Mouse (Mus musculus): ENCODE data around the gene Adk. TPM values are rescaled to one million over a fixed set of nuclear protein-coding genes. Genes with fewer than 3 reads are reported as not detected.

The Adk gene
- polyA plus RNA-seq, 2 experiments: 56.9 to 180 TPM

DNA sequence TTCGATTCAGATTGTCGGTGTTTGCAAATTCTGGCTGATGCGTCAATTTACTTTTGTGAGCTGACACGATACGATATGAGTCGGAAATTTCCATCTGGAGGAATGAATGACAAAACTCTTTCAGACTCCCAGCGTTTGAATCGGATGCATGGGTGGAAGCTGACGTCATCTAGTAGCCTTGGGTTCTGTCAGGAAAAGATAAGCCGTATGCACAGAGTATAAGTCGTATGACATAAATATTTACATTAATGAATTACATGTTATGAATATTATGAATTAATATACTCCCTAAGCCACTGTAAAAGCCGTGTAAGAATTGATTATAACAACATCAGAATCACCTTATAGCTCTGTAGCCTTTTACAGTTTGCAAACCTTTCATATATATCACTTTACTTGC lies 13.3 kb upstream of the Adk start:
- H3K27ac ChIP-seq: no peak overlapping the region; the same call in 1 of the 2 replicates
- no peak overlapping the region for H3K9ac ChIP-seq (replicated peaks)
- peaks cover 0 to 7% of the 10 kb centered on the region in 2 experiments; a peak in 1 of 4 replicates for H3K4me1 ChIP-seq (replicated peaks; ENCODE audit: control insufficient read depth in 2 of 2, insufficient read depth in 2 of 2, low read length in 1 of 2)
- WGBS (ENCODE audit: insufficient replicate concordance): 54% methylated on average over 12 of the region's 12 CpGs
- DNase-seq (ENCODE audit: low read depth in 3 of 3, low spot score in 3 of 3) (no peak), ATAC-seq (ENCODE audit: insufficient read depth) (peak; percentile 62; the same call in 1 of the 2 replicates)
- no peak overlapping the region for H3K4me3 ChIP-seq (ENCODE audit: insufficient read depth in 1 of 2, low read depth in 2 of 2, low read length in 2 of 2)
- no peaks in the 10 kb centered on the region for H3K9me3 ChIP-seq (ENCODE audit: control insufficient read depth, low read length)
- H3K27me3 ChIP-seq (ENCODE audit: control insufficient read depth, insufficient read depth, low read length): no peaks in the 10 kb centered on the region
- peaks cover 31% of the 10 kb centered on the region for H3K36me3 ChIP-seq (replicated peaks; ENCODE audit: control insufficient read depth, insufficient read depth, low read depth)
- no peak overlapping the region for H3K4me2 ChIP-seq (ENCODE audit: low read depth)
- TF ChIP-seq CTCF (IDR thresholded peaks at IDR 0.05; ENCODE audit: low read depth) (no peak), EP300 (IDR thresholded peaks at IDR 0.05; ENCODE audit: low read depth) (peak; percentile 20; the same call in 1 of the 2 replicates)

DNA sequence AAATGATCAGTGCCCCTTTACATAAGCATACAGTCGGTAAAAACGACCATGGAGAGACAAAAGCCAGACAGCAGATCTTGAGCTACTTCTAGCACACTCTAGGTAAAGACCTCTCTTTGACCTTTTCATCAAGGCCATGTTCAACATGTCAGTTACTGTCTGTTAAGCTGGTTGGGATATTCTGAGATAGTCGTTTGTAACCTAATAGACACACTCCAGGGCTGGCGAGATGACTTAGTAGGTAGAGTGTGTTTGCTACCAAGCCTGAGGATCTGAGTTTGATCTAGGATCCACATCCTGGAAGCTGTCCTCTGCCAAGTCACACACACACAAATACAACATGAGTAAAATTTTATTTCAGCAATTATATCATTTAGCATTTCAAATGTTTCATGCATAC lies 12.8 kb upstream of the Adk start:
- peaks cover 0 to 7% of the 10 kb centered on the region in 2 experiments; a peak in 1 of 4 replicates for H3K4me1 ChIP-seq (replicated peaks; ENCODE audit: control insufficient read depth in 2 of 2, insufficient read depth in 2 of 2, low read length in 1 of 2)
- peaks cover 27% of the 10 kb centered on the region for H3K36me3 ChIP-seq (replicated peaks; ENCODE audit: control insufficient read depth, insufficient read depth, low read depth)
- H3K9ac ChIP-seq (replicated peaks): no peak overlapping the region
- H3K4me3 ChIP-seq (ENCODE audit: insufficient read depth in 1 of 2, low read depth in 2 of 2, low read length in 2 of 2): no peak overlapping the region
- no peak for DNase-seq (ENCODE audit: low read depth in 3 of 3, low spot score in 3 of 3)
- no peak overlapping the region for H3K4me2 ChIP-seq (ENCODE audit: low read depth)
- WGBS (ENCODE audit: insufficient replicate concordance): 72% methylated on average over 4 of the region's 4 CpGs
- TF ChIP-seq EP300 (IDR thresholded peaks at IDR 0.05; ENCODE audit: low read depth): no peak
- TF ChIP-seq CTCF (IDR thresholded peaks at IDR 0.05; ENCODE audit: low read depth): no peak
- ATAC-seq (ENCODE audit: insufficient read depth): no peak
- no peaks in the 10 kb centered on the region for H3K27me3 ChIP-seq (ENCODE audit: control insufficient read depth, insufficient read depth, low read length)
- no peaks in the 10 kb centered on the region for H3K9me3 ChIP-seq (ENCODE audit: control insufficient read depth, low read length)
- H3K27ac ChIP-seq: no peak overlapping the region; the same call in 1 of the 2 replicates

DNA sequence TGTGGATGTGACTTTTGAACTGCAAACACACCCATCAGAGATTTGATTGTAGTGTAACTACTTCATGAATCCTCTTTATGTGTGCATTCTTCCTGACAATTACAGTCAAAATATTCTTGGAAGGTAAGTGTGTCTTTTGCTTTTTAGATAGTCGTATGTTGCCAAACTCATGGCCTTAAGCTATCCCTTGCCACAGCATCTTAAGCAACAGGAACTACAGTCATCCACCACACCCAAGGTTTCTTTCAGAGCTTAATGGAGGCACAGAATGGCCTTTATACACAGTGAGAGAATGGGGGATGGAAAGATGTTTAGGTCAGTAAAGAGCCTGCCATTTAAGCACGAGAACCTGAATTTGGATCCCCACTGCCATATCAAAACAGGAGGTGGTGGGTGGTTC lies 4.5 kb upstream of the Adk start:
- DNase-seq (ENCODE audit: low read depth in 3 of 3, low spot score in 3 of 3) (no peak), ATAC-seq (ENCODE audit: insufficient read depth) (no peak)
- Histone ChIP-seq H3K36me3 (replicated peaks; ENCODE audit: control insufficient read depth, insufficient read depth, low read depth) (no peaks in the 10 kb centered on the region), H3K27ac (no peak overlapping the region), H3K27me3 (ENCODE audit: control insufficient read depth, insufficient read depth, low read length) (no peaks in the 10 kb centered on the region), H3K9me3 (ENCODE audit: control insufficient read depth, low read length) (peaks cover 3% of the 10 kb centered on the region), H3K4me3 (ENCODE audit: insufficient read depth in 1 of 2, low read depth in 2 of 2, low read length in 2 of 2) (no peak overlapping the region), H3K4me1 (replicated peaks; ENCODE audit: control insufficient read depth in 2 of 2, insufficient read depth in 2 of 2, low read length in 1 of 2) (peaks cover 3 to 4% of the 10 kb centered on the region in 2 experiments; a peak in 3 of 4 replicates), H3K4me2 (ENCODE audit: low read depth) (no peak overlapping the region), H3K9ac (replicated peaks) (no peak overlapping the region)
- TF ChIP-seq CTCF (IDR thresholded peaks at IDR 0.05; ENCODE audit: low read depth): no peak
- TF ChIP-seq EP300 (IDR thresholded peaks at IDR 0.05; ENCODE audit: low read depth): no peak
- WGBS (ENCODE audit: insufficient replicate concordance): 67% methylated on average over 2 of the region's 2 CpGs

DNA sequence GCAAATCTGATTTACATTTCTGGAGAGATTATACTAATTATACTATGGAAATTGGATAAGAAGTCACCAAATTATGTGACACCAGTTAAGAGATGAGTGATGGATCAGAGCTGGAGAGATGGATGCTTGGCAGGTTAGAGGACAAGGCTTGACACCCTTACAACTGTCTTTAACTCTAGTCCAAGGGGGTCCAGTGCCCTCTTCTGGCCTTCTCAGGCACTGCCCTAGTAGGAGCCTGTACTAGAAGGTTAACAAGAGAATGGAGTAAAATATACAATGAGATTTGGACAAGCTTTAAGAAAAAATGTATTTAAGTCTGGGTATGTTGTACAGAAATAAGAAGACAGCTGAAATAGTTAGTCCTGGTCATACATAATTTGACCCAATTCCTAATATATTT lies 3.5 kb upstream of the Adk start:
- ATAC-seq (ENCODE audit: insufficient read depth) (no peak), DNase-seq (ENCODE audit: low read depth in 3 of 3, low spot score in 3 of 3) (no peak)
- Histone ChIP-seq H3K36me3 (replicated peaks; ENCODE audit: control insufficient read depth, insufficient read depth, low read depth) (no peaks in the 10 kb centered on the region), H3K9me3 (ENCODE audit: control insufficient read depth, low read length) (peaks cover 3% of the 10 kb centered on the region), H3K4me2 (ENCODE audit: low read depth) (no peak overlapping the region), H3K4me3 (ENCODE audit: insufficient read depth in 1 of 2, low read depth in 2 of 2, low read length in 2 of 2) (no peak overlapping the region), H3K4me1 (replicated peaks; ENCODE audit: control insufficient read depth in 2 of 2, insufficient read depth in 2 of 2, low read length in 1 of 2) (peaks cover 3 to 8% of the 10 kb centered on the region in 2 experiments), H3K27ac (no peak overlapping the region), H3K27me3 (ENCODE audit: control insufficient read depth, insufficient read depth, low read length) (no peaks in the 10 kb centered on the region), H3K9ac (replicated peaks) (no peak overlapping the region)
- TF ChIP-seq EP300 (IDR thresholded peaks at IDR 0.05; ENCODE audit: low read depth): no peak
- peak; percentile 68 for TF ChIP-seq CTCF (IDR thresholded peaks at IDR 0.05; ENCODE audit: low read depth)

DNA sequence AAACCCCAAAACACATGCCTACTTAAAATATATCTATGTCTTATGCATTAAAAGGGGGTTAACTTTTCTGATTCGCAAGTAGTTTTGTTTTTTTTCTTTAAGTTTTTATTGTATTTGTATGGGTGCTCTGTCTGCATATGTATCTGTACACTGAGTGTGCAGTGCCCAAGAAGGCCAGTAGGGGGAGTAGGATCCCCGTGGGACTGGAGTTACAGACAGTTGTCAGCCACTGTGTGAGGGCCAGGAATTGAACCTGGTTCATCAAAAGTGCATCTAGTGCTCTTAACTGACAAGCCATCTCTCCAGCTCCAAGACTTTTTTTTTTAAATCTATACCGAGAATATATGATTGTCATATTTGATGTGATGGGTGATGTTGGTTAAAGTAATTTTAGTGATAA lies 1.6 kb upstream of the Adk start:
- H3K9ac ChIP-seq (replicated peaks): no peak overlapping the region
- H3K27ac ChIP-seq: no peak overlapping the region
- 60% methylated on average over 3 of the region's 3 CpGs for WGBS (ENCODE audit: insufficient replicate concordance)
- DNase-seq (ENCODE audit: low read depth in 3 of 3, low spot score in 3 of 3): peak; percentile 51 to 62 (median 52)
- no peak for ATAC-seq (ENCODE audit: insufficient read depth)
- H3K4me2 ChIP-seq (ENCODE audit: low read depth): peak overlapping the region; percentile 84
- H3K4me1 ChIP-seq (replicated peaks; ENCODE audit: control insufficient read depth in 2 of 2, insufficient read depth in 2 of 2, low read length in 1 of 2): peaks cover 3 to 8% of the 10 kb centered on the region in 2 experiments
- H3K36me3 ChIP-seq (replicated peaks; ENCODE audit: control insufficient read depth, insufficient read depth, low read depth): no peaks in the 10 kb centered on the region
- TF ChIP-seq EP300 (IDR thresholded peaks at IDR 0.05; ENCODE audit: low read depth) (no peak), CTCF (IDR thresholded peaks at IDR 0.05; ENCODE audit: low read depth) (peak; percentile 78)
- H3K4me3 ChIP-seq (ENCODE audit: insufficient read depth in 1 of 2, low read depth in 2 of 2, low read length in 2 of 2): peak overlapping the region in 1 of 2 experiments; percentile 97; a peak in 2 of 4 replicates
- no peaks in the 10 kb centered on the region for H3K27me3 ChIP-seq (ENCODE audit: control insufficient read depth, insufficient read depth, low read length)
- peaks cover 3% of the 10 kb centered on the region for H3K9me3 ChIP-seq (ENCODE audit: control insufficient read depth, low read length)

Data from liver, embryonic 14.5 days (tissue).